Mouse (Mus musculus) hindbrain, embryonic 12.5 days (tissue): Measurements from ENCODE around the gene Nrxn1. TPM values are rescaled to one million over a fixed set of nuclear protein-coding genes. Genes with fewer than 3 reads are reported as not detected.

Source experiments
- ATAC-seq: fragments of 200-750 bp; cut with Nextera tagmentation; 2 replicates; pipeline ENCODE4 v1.8.0; 2017; ENCODE audit warnings: moderate TSS enrichment; ENCODE audit not compliant: low FRiP score
- H3K27ac ChIP-seq: fragments of 300-500 bp; sonication (generic); 2 replicates; pipeline ENCODE4 v1.5.1; 2016; ENCODE audit warnings: mild to moderate bottlenecking
- H3K27me3 ChIP-seq: fragments of 300-500 bp; sonication (generic); 2 replicates; pipeline ENCODE4 v1.6.1; 2016; ENCODE audit warnings: mild to moderate bottlenecking
- H3K36me3 ChIP-seq: fragments of 300-500 bp; sonication (generic); 2 replicates; pipeline ENCODE4 v1.6.1; 2016; ENCODE audit warnings: mild to moderate bottlenecking
- H3K4me1 ChIP-seq: fragments of 300-500 bp; sonication (generic); 2 replicates; pipeline ENCODE4 v1.6.1; 2016
- H3K4me2 ChIP-seq: fragments of 300-500 bp; sonication (generic); replicated peaks from 2 replicates; pipeline ENCODE4 v1.6.1; 2016; ENCODE audit warnings: mild to moderate bottlenecking
- H3K4me3 ChIP-seq: fragments of 300-500 bp; sonication (generic); 2 replicates; pipeline ENCODE4 v1.5.1; 2016; ENCODE audit warnings: mild to moderate bottlenecking
- H3K9ac ChIP-seq: fragments of 300-500 bp; sonication (generic); 2 replicates; pipeline ENCODE4 v1.6.1; 2016; ENCODE audit warnings: mild to moderate bottlenecking, moderate library complexity
- H3K9me3 ChIP-seq: fragments of 300-500 bp; sonication (generic); replicated peaks from 2 replicates; pipeline ENCODE4 v1.6.1; 2016; ENCODE audit warnings: mild to moderate bottlenecking
- WGBS: fragments of 180-500 bp; shearing (Covaris S2); methylation state at CpG from one replicate; pipeline ENCODE4 v1.1.7; 2016; 5-methylcytosine and 5-hydroxymethylcytosine counted together
- microRNA-seq: library from miRNA; unstranded; fragments of <30 nt; microRNA quantifications from one replicate; pipeline ENCODE4, GENCODE M21; 2017
- polyA plus RNA-seq: library from polyadenylated mRNA; unstranded; fragments of >200 nt; fragmentation: Nextera tagmentation; extraction: Ambion mirVana; gene quantifications from 2 replicates; pipeline ENCODE4 v1.2.1, GENCODE M21; 2016

The Nrxn1 gene
- polyA plus RNA-seq, 1 experiment from 2014 or later, result 48.8 TPM

DNA sequence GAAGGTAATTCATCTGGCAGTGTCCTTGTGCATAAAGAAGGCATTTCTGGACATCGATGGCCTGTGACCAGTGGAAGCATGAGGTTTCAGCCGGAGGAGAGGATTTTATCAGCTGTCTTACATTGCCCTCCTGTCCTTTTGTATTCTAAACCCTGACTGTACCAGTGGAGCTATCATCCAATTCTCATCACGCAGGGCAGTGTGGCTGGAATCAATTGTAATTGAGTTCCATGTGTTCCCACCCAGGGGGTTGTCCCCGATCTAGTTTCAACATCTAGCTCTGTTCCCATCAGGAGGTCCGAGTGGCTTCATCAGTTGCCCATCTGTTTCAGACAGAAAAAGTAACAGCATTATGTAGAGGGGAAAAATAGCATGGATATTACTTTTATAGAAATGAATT, 1038.6 kb downstream of the Nrxn1 start:
- 18% methylated on average over 5 of the region's 5 CpGs for WGBS
- peak; percentile 80 for ATAC-seq
- H3K36me3 ChIP-seq, result no peaks in the 10 kb centered on the region
- no peak overlapping the region for H3K9ac ChIP-seq
- peaks cover 5% of the 10 kb centered on the region; the same call in 1 of the 2 replicates for H3K4me1 ChIP-seq
- H3K9me3 ChIP-seq, result no peaks in the 10 kb centered on the region
- H3K27ac ChIP-seq, result no peak overlapping the region
- H3K4me2 ChIP-seq, result no peak overlapping the region
- H3K27me3 ChIP-seq, result no peaks in the 10 kb centered on the region
- no peak overlapping the region for H3K4me3 ChIP-seq

DNA sequence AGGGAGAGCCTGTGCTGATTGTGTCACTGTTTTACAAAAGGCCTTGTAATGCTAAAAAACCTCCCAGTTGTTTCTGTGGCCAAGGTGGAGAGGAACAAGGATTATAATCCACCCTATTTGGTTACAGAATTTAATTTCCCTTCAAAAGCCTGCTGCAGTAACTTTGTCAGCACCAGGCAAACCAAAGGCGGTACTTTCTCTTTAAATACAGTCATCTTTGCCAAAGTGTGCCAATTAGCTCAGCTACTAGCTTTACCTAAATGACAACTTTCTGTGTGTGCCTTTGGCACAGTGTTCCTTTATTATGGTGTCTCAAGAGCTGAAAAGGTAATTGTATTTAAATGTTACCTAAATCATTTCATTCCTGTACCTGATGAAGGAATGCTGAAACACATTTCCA, 1053.6 kb downstream of the Nrxn1 start:
- Histone ChIP-seq H3K4me1 (no peaks in the 10 kb centered on the region), H3K4me2 (no peak overlapping the region), H3K9ac (no peak overlapping the region), H3K36me3 (no peaks in the 10 kb centered on the region), H3K4me3 (no peak overlapping the region), H3K9me3 (no peaks in the 10 kb centered on the region), H3K27me3 (no peaks in the 10 kb centered on the region), H3K27ac (no peak overlapping the region)
- WGBS, result 51% methylated on average over 1 of the region's 1 CpGs
- ATAC-seq, result no peak

DNA sequence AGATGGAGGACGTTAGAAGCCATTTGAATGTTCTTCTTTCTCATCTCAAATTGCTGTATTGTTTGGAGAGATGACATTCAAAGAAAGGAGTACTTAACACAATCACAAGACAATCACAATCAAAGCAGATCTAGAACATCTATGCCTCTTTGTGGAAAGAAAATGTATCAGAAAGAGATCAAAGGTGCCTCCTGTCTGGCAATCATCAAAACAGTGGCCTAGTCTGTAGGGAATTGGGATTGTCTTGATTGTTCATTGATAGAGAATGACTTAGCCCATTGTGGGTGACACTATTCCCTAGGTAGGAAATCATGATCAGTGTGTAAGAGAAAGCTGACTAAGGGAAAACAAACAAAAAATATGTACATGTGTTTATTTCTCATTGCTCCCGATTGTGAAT, 1060.5 kb downstream of the Nrxn1 start:
- no peaks in the 10 kb centered on the region for H3K27me3 ChIP-seq
- H3K4me2 ChIP-seq, result no peak overlapping the region
- no peaks in the 10 kb centered on the region for H3K4me1 ChIP-seq
- WGBS, result 67% methylated on average over 2 of the region's 2 CpGs
- H3K9me3 ChIP-seq, result no peaks in the 10 kb centered on the region
- no peak overlapping the region for H3K4me3 ChIP-seq
- H3K27ac ChIP-seq, result no peak overlapping the region
- no peak for ATAC-seq
- H3K9ac ChIP-seq, result no peak overlapping the region
- H3K36me3 ChIP-seq, result no peaks in the 10 kb centered on the region

DNA sequence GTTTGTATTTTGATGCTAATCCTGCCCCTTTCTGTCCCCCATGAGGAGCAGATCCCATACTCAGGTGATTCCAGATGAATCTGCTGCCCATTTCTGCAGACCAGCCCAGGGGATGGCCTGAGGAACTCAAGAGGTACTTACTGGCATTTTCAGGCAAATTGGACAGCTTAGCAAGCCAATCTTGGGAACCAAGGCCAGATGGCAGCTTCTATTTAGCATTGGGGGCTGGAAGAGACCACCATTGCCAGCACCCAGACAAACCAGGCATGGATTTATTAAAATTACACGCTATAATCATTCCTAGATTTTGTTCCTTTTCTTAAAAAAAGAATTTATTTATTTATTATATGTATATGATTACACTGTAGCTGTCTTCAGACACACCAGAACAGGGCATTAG, 1076.2 kb downstream of the Nrxn1 start:
- ATAC-seq, result no peak
- Histone ChIP-seq H3K9ac (no peak overlapping the region), H3K4me2 (no peak overlapping the region), H3K4me3 (no peak overlapping the region), H3K36me3 (no peaks in the 10 kb centered on the region), H3K27ac (no peak overlapping the region), H3K4me1 (no peaks in the 10 kb centered on the region), H3K9me3 (peaks cover 9% of the 10 kb centered on the region), H3K27me3 (no peaks in the 10 kb centered on the region)
- 85% methylated on average over 1 of the region's 1 CpGs for WGBS

DNA sequence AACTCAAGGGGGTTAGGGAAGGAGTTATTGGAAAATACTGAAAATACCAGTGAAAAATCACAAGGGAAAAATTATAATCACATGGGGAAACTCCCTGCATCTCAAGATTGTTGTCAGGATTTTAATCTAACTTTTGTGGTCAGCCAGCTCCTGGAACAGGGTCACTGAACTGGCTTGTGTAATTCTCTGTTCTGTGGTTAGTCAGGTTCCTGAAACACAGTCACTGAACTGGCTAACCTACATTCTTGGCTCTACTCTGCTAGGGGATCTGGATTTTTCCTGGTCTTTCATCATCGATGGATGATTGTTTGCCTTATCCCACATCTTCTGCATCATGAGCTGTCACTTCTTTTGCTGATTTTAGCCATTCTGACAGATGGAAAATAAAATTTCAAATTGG, 1081.1 kb downstream of the Nrxn1 start:
- no peaks in the 10 kb centered on the region for H3K27me3 ChIP-seq
- no peak overlapping the region for H3K9ac ChIP-seq
- H3K4me2 ChIP-seq, result no peak overlapping the region
- no peaks in the 10 kb centered on the region for H3K36me3 ChIP-seq
- no peak overlapping the region for H3K4me3 ChIP-seq
- ATAC-seq, result no peak
- no peak overlapping the region for H3K27ac ChIP-seq
- 94% methylated on average over 1 of the region's 1 CpGs for WGBS
- H3K4me1 ChIP-seq, result 0 out of 2 replicates have a peak, but pooled peaks cover 3% of the 10 kb centered on the region
- H3K9me3 ChIP-seq, result peaks cover 9% of the 10 kb centered on the region

DNA sequence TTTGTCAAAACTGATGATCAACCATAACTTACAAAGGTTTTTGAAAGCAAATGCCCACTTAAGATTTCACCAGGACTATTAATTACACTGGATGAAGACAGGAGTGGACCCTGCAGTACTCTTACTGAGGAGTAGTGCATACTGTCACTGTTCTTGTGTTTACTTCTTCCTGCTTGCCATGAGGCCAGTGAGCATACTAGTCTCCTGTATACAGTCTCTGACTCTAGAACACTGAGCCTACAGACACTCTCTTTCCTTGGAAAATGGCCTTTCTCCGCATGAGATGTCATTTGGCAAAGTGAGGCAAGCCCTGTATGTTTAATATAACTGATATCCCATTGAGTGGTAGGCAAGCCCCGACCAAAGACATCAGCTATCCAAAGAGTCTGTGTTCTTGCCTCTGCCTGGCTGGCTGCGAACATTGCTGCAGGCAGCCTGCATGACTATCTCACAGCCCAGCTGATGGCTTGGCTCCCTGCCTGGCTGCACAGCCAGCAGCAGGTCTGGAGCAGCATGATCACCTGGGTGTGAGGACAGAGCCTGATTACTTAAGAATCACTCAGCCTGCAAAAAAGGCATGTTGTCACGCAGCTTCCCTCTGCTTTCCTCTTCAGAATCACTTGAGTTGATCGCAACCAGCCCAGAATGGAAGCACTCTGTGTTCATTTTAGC, 1085.3 kb downstream of the Nrxn1 start:
- no peak overlapping the region for H3K4me2 ChIP-seq

DNA sequence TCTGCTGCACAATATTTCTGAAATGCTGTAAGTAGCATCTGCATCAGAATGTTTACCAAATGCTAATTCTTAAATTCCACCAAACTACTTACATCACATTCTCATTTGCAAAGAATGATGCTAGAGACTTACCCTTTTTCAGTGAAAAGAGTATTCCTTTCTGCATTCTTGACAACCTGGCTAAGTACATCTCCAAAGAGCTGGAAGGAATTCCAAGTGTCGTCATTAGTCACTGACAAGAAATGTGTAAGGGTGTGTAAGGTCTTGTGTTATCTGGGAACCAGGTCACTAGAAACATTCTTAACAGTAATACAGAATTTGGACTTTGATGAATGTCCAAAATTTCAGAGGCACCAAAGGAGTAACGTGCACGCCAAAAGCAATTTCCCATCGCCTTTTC, 1102.2 kb downstream of the Nrxn1 start:
- no peak overlapping the region for H3K4me3 ChIP-seq
- H3K27me3 ChIP-seq, result no peaks in the 10 kb centered on the region
- ATAC-seq, result no peak
- H3K4me1 ChIP-seq, result no peaks in the 10 kb centered on the region
- H3K9me3 ChIP-seq, result no peaks in the 10 kb centered on the region
- H3K27ac ChIP-seq, result no peak overlapping the region
- H3K4me2 ChIP-seq, result no peak overlapping the region
- no peaks in the 10 kb centered on the region for H3K36me3 ChIP-seq
- WGBS, result 78% methylated on average over 4 of the region's 4 CpGs
- no peak overlapping the region for H3K9ac ChIP-seq

More for the DNA sequence above, 1085.3 kb downstream of the Nrxn1 start:
- ATAC-seq, result peak; percentile 54; the same call in 1 of the 2 replicates
- H3K9me3 ChIP-seq, result no peaks in the 10 kb centered on the region
- H3K27me3 ChIP-seq, result no peaks in the 10 kb centered on the region
- H3K36me3 ChIP-seq, result no peaks in the 10 kb centered on the region
- H3K4me3 ChIP-seq, result no peak overlapping the region
- 0 out of 2 replicates have a peak, but pooled peaks cover 3% of the 10 kb centered on the region for H3K4me1 ChIP-seq
- no peak overlapping the region for H3K9ac ChIP-seq
- 54% methylated on average over 5 of the region's 5 CpGs for WGBS
- no peak overlapping the region for H3K27ac ChIP-seq

Small RNAs within 50 kb of the gene (microRNA-seq; reads per million reads assigned to microRNA genes)
- gene Gm24510 (not detected), gene Gm27475 (not detected), gene Gm47307 (not detected)
